Comparison of ENCODE assay signal across 16 mouse cellular contexts in the genomic region with DNA sequence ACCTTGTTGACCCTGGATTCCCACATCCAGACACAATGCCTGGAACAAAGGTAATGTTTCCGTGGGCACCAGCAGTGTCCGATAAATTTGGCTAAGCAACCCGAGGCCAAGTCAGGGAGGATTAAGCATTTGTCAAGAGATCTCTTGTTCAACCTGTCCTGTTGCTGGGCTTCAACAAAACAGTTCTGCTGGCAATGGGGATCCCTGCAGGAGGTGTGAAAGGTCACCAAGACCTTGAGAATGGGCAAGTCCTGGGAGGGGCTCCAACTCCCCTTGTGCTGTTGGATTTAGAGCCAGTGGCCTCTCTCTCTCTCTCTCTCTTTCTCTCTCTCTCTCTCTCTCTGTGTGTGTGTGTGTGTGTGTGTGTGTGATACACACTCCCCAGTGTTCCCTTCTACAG. TPM values are rescaled to one million over a fixed set of nuclear protein-coding genes. Genes with fewer than 3 reads are reported as not detected.
DNase-seq lines count a peak whose midpoint lies in the region; ATAC-seq and TF ChIP-seq lines count a peak whose summit lies in the region.
"Had no signal": no experiment of that assay in that cellular context is flagged by ENCODE, and none has a peak within 500 bp of the region (broad histone marks: within the 10 kb centered on the region; RNA-seq: fewer than 3 reads in every experiment).

No protein-coding gene starts in this region.

- peaks cover 58% of the 10 kb centered on the region for H3K4me1 ChIP-seq in heart, postnatal 0 days (ENCODE audit: control insufficient read depth, insufficient read depth)
- peaks cover 35% of the 10 kb centered on the region for H3K4me1 ChIP-seq in stomach, postnatal 0 days (replicated peaks; ENCODE audit: control insufficient read depth, insufficient read depth)

- peak overlapping the region; percentile 94 for H3K27ac ChIP-seq in heart, postnatal 0 days (ENCODE audit: low read depth)
- H3K27ac ChIP-seq in stomach, postnatal 0 days (replicated peaks) = peak overlapping the region; percentile 96
- H3K27ac ChIP-seq: liver, embryonic 15.5 days; neural tube, embryonic 12.5 days had no signal

- ATAC-seq in heart, postnatal 0 days (ENCODE audit: insufficient read depth, low read depth) = no peak
- no peak for ATAC-seq in stomach, postnatal 0 days (ENCODE audit: low FRiP score, low TSS enrichment)
- ATAC-seq: hindbrain, postnatal 0 days; midbrain, embryonic 16.5 days; Patski had no signal

- DNase-seq in kidney, adult 9 months = peak; percentile 43
- no peak for DNase-seq in kidney, postnatal 4 days
- DNase-seq in heart, adult 9 months (ENCODE audit: low spot score in 2 of 2) = peak; percentile 70 to 75
- DNase-seq in heart, postnatal 0 days (ENCODE audit: low spot score) = peak; percentile 52
- DNase-seq in stomach, postnatal 0 days (ENCODE audit: low spot score) = no peak
- DNase-seq in thymus, postnatal 25 days = no peak
- no peak for DNase-seq in retina, postnatal 1 day
- DNase-seq: cerebellum, adult 9-10 months; lung, postnatal 36 days; thymus, postnatal 14 days had no signal

- H3K9ac ChIP-seq in heart, postnatal 0 days (replicated peaks; ENCODE audit: low read depth, low read length) = no peak overlapping the region
- H3K9ac ChIP-seq in stomach, postnatal 0 days (ENCODE audit: low read length) = no peak overlapping the region
- H3K9ac ChIP-seq: liver, embryonic 15.5 days; neural tube, embryonic 12.5 days had no signal

- no peak for TF ChIP-seq EP300 in heart, postnatal 0 days (IDR thresholded peaks at IDR 0.05; ENCODE audit: low read depth)
- no peak for TF ChIP-seq EP300 in stomach, postnatal 0 days (optimal IDR thresholded peaks at IDR 0.05)

- no peak for TF ChIP-seq CTCF in heart, postnatal 0 days (IDR thresholded peaks at IDR 0.05; ENCODE audit: low read depth)
- no peak for TF ChIP-seq CTCF in stomach, postnatal 0 days (IDR thresholded peaks at IDR 0.05; ENCODE audit: low read depth)

- WGBS in heart, postnatal 0 days = 28% methylated on average over 3 of the region's 3 CpGs
- 70% methylated on average over 3 of the region's 3 CpGs for WGBS in stomach, postnatal 0 days

- no peaks in the 10 kb centered on the region for H3K36me3 ChIP-seq in heart, postnatal 0 days (replicated peaks; ENCODE audit: control insufficient read depth, insufficient read depth, low read length)
- H3K36me3 ChIP-seq in stomach, postnatal 0 days (ENCODE audit: control insufficient read depth, insufficient read depth, low read length) = no peaks in the 10 kb centered on the region
- H3K36me3 ChIP-seq: liver, embryonic 15.5 days had no signal

- no peak overlapping the region for H3K4me3 ChIP-seq in heart, postnatal 0 days (ENCODE audit: low read depth, low read length)
- no peak overlapping the region for H3K4me3 ChIP-seq in stomach, postnatal 0 days (ENCODE audit: low read depth, low read length)
- H3K4me3 ChIP-seq: layer of hippocampus, adult 2 months; liver, embryonic 15.5 days; neural tube, embryonic 12.5 days had no signal

- no peaks in the 10 kb centered on the region for H3K27me3 ChIP-seq in heart, postnatal 0 days (ENCODE audit: control insufficient read depth, insufficient read depth, low read length)
- no peaks in the 10 kb centered on the region for H3K27me3 ChIP-seq in stomach, postnatal 0 days (ENCODE audit: control insufficient read depth, insufficient read depth, low read length)
- H3K27me3 ChIP-seq: liver, embryonic 15.5 days; neural tube, embryonic 12.5 days; Patski had no signal

- H3K9me3 ChIP-seq in heart, postnatal 0 days (replicated peaks; ENCODE audit: control insufficient read depth, low read length) = no peaks in the 10 kb centered on the region
- H3K9me3 ChIP-seq in stomach, postnatal 0 days (ENCODE audit: control insufficient read depth, low read length) = no peaks in the 10 kb centered on the region
- H3K9me3 ChIP-seq: liver, embryonic 15.5 days; neural tube, embryonic 12.5 days had no signal

- no peak overlapping the region for H3K4me2 ChIP-seq in heart, postnatal 0 days (ENCODE audit: low read depth, low read length)
- H3K4me2 ChIP-seq in stomach, postnatal 0 days (replicated peaks; ENCODE audit: low read depth) = no peak overlapping the region
- H3K4me2 ChIP-seq: liver, embryonic 15.5 days; neural tube, embryonic 12.5 days had no signal

RNA-seq across cellular contexts. Expression of gene Atp2a2, which starts 22.2 kb away (rescaled TPM):
- 2,277 and 2,295 TPM in 2 replicates for total RNA-seq in heart, postnatal 0 days (2014; rRNA removed; ENCODE audit: low replicate concordance)
- polyA plus RNA-seq in heart, postnatal 0 days (2015; fragmentation: Nextera tagmentation; extraction: Ambion mirVana) = 706 and 785 TPM in 2 replicates
- polyA plus RNA-seq in stomach, postnatal 0 days (2015; fragmentation: Nextera tagmentation; extraction: Ambion mirVana) = 24.0 and 27.0 TPM in 2 replicates

Comparison
In these comparisons a context has a peak if more than half of its experiments do, and no peak if none do; other contexts are left out.
1. DNase-seq: peak in kidney, adult 9 months (single experiment), heart, adult 9 months (2 of 2) and heart, postnatal 0 days (single experiment); none in kidney, postnatal 4 days (0 of 2), stomach, postnatal 0 days (single experiment), thymus, postnatal 25 days (single experiment) and retina, postnatal 1 day (single experiment).
2. RNA of gene Atp2a2, which starts 22.2 kb away (polyA plus RNA-seq): 706 to 785 TPM in heart, postnatal 0 days; 24.0 to 27.0 TPM in stomach, postnatal 0 days; every median in the first group is over 10 times any median in the second.